Mouse (Mus musculus) c-Kit-positive CD71-positive TER-119-positive erythroid progenitor cells, embryonic 14.5 days (primary cell): Measurements from ENCODE around the gene Zfp983.
"Not testable (repeated sequence)": the region's sequence is repeated elsewhere in the genome, so short reads cannot be mapped to it uniquely, and the experiment has no call there.

ENCODE experiments used
- DNase-seq: peaks from one replicate; pipeline ENCODE4 v3.0.0-alpha.2; 2013; ENCODE audit warnings: low spot score

Zfp983 gene

DNA sequence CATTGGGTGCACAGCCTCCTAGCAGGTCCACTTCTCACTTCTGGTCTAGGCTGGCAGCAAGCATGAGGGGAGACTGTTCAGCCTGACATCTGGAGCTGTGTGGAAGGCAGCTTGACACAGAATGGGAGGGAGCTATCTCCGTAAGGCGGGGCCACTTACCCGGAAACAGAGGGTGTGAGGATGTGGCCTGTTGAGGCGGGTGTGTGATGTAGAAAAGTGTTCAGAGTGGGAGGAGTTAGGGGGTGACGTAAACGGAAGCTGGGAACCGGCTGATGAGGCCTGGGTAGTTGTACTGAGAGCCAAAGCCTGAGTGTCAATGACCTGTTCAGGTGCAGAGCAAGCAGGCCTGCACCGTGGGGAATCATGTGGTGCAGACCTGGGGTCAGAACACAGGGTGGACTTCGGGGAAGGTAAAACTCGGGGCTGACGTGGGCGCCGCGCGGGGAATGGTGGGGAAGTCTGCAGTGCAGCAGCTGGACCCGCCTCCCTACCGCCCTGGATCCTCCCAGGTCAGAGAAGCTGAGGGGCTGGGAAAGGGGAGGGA, at the start of gene Zfp983:
Zfp983 (plus strand) TSS at position 261 of the 544 bp plus-strand sequence.
- DNase-seq, result peak; percentile 88

DNA sequence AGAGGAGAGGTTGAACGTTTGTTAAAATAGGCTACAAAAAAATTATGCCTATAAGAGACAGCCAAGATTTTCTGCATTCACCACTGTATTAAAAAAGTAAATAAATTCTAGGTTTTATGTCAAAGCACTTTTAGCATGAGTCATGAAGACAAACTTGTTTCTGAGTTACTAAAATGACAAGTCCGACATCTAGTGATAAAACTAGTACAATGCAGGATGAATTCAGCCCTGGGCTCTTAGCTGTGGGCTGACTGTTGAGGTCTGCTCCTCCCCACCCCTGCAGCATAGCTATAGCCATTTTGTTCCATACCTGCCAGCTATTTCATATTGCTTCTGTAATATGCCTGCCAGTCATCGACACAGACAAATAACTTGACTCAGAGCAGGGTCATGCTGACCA, 34.1 kb upstream of the Zfp983 start:
- no peak for DNase-seq

DNA sequence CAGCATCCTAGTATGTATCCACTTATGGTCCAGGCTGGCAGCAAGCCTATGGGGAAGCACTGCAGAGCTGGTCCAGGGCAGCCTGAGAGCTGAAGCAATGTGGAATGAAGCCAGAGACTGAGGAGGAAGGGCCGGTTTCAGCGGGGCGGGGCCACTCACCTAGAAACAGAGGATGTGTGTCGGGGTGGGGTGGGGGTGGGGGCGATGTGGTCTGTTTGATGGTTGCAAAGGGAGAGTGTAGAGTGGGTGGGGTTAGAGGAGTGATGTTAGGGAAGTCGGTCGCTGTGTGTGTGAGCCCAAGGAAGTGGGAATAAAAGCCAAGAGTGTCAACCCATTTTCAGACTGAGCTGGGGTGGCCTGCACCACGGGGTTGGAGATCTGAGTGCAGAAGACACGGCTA, 33.1 kb upstream of the Zfp983 start:
- DNase-seq, result no peak

DNA sequence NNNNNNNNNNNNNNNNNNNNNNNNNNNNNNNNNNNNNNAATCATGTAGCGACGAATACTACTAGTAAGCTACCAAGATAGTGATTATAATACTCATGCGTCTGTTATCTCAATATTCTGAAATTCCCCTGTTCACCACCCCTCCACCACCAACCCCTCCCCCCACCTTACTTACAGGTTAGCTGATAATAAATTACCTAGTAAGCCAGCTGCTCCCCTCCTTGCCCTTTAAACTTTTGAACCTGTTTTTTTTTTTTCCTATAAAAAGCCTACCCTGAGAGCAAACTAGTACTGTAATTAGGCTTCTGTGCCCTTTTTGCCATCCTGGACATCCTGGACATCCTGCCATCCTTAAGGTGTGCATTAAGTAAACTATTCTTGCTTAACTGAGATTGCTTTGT, 26.8 kb upstream of the Zfp983 start:
- peak; percentile 53 for DNase-seq

DNA sequence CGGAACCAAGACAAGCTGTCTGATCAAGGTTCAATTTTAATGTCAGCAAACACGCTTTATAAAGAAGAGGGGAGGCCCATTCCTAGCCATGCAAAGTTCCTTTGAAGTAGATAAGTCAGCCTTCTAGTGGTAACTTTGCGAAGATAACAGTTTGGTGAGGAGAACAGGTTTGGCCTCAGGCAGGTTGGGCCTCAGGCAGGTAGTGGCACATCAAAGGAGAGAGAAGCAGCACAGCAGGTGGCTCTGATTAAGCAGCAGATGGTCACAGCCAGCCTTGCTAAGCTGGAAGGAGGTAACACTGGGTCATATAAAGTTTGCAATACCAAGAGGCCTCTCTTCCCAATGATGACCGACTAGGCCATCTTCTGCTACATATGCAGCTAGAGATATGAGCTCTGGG, 14.7 kb upstream of the Zfp983 start:
- DNase-seq, result not testable (repeated sequence)

DNA sequence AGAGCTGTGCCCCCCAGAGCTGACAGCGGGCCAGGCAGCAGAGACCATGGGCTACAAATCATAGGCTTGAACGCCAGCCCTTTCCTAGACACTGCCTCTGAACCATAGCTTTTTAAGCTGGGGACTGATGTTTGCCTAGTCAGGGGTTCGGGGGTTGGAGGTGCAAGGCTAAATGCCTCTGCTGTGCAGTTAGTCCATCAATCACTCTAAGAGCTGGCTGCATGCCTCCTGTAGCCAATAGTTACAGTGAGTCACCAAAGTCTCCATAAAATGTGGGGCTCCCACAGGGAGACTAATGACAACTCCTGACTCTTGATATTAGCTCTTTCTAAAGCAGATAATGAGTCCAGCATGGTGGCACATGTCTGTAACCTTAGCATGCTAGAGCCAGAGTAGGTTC, 1.6 kb upstream of the Zfp983 start:
- DNase-seq, result no peak

DNA sequence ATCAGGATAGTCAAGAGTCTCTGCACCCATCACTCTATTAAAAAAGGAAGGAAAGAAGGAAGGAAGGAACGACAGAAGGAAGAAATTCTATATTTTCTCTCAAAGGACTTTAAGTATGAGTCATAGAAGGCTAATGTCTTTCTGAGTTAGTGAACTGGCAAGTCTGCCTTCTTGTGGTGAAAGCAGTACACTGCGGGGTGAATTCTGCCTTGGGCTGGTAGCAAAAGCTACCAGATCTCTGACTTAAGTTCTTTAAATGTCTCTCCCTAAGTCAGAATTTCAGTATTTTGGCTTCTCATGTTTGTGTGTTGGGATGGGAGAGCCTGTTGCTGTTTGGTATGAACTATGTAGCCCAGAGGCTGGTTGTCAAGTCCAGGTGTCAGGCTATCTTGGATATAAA, 488 bp upstream of the Zfp983 start:
- peak; percentile 59 for DNase-seq

DNA sequence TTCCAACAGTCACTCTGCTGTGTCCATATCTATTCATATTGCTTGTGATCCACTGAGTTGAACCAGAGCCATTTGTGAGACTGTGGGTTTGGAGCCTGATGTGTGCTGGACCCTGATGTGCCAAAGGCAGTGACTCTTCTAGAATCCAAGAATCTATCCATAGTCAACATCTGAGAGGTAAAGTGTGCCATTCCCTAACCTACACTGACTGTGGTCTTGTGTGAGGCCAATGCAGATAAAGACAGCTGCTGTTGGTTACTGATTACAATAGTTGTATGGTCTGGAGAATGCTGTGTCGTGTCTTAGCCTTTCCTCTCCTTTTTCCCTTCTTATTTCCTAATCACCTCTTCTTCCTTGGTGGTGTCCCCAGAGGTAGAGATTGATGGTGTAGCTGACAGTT, 28.4 kb downstream of the Zfp983 start:
- peak; percentile 56 for DNase-seq

DNA sequence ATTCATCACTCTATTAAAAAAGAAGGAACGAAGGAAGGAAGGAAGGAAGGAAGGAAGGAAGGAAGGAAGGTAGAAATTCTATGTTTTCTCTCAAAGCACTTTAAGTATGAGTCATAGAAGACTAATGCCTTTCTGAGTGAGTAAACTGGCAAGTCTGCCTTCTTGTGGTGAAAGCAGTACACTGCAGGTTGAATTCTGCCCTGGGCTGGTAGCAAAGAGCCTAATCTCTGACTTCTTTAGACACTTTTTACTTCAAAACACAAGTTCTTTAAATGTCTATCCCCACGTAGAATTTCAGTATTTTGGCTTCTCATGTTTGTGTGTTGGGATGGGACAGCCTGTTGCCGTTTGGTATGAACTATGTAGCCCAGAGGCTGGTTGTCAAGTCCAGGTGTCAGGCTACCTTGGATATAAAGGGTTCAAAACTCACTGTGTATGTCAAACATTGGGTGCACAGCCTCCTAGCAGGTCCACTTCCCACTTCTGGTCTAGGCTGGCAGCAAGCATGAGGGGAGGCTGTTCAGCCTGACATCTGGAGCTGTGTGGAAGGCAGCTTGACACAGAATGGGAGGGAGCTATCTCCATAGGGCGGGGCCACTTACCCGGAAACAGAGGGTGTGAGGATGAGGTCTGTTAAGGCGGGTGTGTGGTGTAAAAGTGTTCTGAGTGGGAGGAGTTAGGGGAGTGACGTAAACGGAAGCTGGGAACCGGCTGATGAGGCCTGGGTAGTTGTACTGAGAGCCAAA, 29.0 kb downstream of the Zfp983 start:
- DNase-seq, result peak; percentile 94

DNA sequence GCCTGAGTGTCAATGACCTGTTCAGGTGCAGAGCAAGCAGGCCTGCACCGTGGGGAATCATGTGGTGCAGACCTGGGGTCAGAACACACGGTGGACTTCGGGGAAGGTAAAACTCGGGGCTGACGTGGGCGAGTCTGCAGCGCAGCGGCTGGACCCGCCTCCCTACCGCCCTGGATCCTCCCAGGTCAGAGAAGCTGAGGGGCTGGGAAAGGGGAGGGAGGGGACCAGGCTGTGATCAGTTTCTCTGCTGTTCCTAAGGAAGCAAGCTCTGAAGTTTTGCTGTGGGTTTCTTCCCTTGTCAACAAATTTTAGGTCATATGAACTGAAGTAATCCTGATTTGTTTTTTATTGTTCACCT, 29.6 kb downstream of the Zfp983 start:
- DNase-seq, result not testable (repeated sequence)

DNA sequence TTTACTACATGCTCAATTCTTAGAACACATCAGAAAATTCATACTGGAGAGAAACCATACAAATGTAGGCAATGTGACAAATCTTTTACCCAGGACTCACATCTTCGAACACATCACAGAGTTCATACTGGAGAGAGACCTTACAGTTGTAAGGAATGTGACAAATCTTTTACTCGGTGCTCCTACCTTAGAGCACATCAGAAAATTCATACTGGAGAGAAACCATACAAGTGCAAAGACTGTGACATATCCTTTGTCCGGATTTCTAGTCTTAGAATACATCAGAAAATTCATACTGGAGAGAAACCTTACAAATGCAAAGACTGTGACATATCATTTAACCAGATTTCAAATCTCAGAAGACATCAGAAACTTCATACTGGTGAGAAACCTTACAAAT, 41.1 kb downstream of the Zfp983 start, which contains the start of gene Gm10226:
Gm10226 (plus strand) TSS at position 301 of the 400 bp plus-strand sequence.
- no peak for DNase-seq

DNA sequence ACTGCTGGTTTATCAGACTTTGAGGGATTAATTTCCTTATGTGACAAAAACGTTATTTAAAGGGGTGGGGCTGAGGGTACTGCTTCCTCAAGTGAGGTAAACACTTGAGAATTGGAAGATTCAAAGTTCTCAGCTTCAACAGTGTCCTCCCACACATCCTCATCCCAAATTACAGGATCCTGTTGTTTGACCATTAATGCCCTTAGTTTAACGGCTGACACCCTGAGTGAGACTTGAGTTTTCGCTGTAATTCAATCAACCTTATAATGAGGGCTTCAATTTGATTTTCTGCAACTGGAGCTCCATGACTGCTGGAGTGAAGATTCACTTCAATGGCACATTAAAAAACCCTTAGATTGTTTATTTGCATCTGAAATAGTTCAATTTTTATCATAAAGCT, 42.9 kb downstream of the Zfp983 start:
- no peak for DNase-seq

DNA sequence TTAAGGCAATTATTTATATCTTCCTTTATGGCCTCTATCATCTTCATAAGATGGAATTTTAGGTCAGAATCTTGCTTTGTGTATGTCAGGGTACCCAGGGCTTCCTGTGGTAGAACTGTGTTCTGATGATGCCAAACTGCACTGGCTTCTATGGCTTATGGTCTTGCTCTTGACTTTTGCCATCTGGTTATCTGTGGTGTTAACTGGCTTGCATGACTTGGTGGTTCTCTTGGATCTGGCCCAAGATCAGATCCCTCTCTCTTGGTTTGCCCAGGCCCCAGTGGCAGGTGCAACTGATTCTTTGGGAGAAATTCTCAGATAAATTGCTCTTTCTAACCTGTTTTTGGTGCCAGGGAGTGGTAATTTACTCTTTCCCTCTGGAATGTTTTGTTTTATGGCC, 45.6 kb downstream of the Zfp983 start:
- no peak for DNase-seq

DNA sequence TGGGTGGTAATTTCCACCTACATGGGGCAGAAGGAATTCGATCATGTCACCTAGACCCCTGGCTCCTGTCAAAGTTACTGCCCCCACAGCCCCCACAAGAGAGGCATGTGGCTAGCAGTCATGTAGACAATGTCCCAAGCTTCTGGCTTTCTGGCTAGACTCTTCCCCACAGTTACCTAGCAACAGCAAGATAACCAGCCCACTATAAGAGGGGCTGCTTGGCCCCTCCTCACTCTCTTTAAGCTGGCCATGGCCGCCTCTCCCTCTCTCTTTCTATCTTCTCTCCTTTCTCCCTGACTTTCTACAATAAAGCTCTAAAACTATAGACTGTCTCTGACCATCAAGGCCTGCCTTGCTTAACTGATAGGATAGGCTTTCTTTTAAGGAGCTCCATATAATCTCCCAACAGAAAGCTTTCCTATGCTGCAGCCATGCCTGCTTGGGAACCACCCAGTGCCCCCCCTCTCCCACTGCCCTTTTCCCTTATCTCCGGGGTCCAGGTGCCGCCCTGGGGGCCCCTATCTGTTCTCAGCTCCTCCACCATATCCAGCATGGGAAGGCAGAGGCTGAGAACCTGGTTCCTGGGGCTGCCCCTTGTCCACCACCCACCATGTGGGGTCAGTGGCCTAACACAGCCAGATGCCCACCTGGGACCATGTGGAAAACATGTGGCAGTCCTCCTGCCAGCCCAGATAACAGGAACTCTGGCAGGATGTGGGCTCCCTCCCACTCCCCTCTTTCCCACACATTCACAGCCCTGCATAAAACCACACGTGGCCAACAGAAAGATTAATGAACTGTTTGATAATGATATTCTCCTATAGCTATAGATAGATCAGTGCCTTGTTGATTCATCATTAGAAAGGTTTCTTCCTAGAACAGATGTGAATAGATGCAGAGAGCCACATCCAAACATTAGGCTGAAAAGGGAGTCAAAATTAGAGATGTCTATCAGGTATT, 52.1 kb downstream of the Zfp983 start:
- DNase-seq, result peak; percentile 88

DNA sequence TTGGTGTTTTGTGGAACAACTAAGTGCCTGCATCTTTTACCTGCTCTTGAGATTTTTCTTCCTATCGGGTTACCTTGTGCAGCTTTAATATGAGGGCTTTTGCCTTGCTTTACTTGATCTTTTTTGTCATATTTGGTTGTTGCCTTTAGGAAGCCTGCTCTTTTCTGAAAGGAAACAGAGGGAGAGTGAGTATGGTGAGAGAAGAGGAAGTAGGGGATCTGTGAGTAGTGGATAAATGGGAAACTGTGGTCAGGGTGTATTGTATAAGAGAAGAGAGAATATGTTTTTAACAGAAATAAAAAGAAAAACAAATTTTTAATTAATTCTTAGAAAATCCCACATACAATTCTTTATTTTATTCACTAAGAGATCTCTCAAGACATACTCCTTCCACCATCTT, 53.0 kb downstream of the Zfp983 start:
- no peak for DNase-seq

DNA sequence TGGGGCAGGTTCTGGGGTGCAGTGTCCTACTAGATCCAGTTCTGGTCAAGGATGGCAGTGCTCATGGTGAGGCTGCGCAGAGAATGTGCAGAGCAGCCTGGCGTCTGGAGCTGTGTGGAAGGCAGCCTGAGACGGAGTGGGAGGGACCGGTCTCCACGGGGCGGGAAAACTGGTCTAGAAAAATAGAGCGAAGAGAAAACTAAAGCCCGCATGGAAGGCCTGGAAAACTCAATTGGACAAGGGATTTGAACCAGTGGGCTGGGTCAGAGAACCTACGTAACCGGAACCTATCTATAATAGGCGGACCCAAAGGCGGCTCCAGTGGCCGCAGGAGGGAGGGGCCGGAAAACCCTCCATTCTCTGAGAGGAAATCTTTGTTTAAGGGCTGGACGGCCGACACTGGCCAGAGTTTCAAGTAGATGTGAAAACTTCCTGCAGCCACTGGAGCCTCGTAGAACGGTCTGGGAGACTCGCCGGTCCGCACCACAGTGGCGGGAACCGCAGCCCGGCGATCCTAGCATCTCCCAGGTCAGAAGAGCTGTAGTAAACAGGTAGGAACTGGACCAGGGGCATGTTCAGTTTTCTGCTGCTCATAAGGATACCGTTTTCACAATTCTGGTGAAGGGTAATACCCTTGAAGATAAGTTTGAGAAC, 57.0 kb downstream of the Zfp983 start, which contains the start of gene Zfp760:
Zfp760 (plus strand) TSS at position 399 of the 654 bp plus-strand sequence.
- peak; percentile 76 for DNase-seq

DNA sequence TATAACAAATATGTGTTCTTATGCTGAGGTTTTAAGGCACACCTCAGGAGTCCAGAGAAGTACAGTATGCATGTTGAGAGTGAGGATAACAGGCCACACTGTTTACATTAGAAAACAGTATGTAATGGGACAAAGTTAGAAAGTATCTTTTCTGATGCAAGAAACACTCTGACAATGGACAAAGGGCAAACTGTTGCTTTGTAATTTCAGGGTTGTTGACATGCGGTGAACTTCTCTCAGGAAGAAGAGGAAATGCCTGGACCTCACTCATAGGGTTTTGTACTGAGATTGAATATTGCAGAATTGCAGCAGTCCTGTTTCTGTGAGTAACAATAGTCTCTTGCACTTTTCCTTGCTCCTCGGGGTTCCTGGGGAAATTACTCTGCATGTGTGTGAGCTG, 58.0 kb downstream of the Zfp983 start:
- no peak for DNase-seq
